Mouse (Mus musculus) retina, postnatal 7 days (tissue): ENCODE data around the gene Fzd10.

ENCODE experiments used
- DNase-seq: peaks from one replicate; pipeline ENCODE4 v3.0.0-alpha.2; 2012; ENCODE audit warnings: low read depth, low spot score

Fzd10 gene

GRCm38 (mm10) chr5:128600072-128601021 lies at the start of gene Fzd10:
Gene Fzd10 (plus strand): TSS chr5:128600844.
- DNase-seq = no peak

- no peak for DNase-seq
These were observed 49.2 kb upstream of the Fzd10 start for GRCm38 (mm10) chr5:128551448-128551847.

- DNase-seq = no peak
These were observed 48.3 kb upstream of the Fzd10 start for GRCm38 (mm10) chr5:128552136-128552890.

GRCm38 (mm10) chr5:128558126-128558525 lies 42.5 kb upstream of the Fzd10 start:
- DNase-seq = no peak

- DNase-seq = no peak
These were observed 33.3 kb upstream of the Fzd10 start for GRCm38 (mm10) chr5:128567313-128567712.

GRCm38 (mm10) chr5:128568970-128569369 lies 31.7 kb upstream of the Fzd10 start:
- no peak for DNase-seq

GRCm38 (mm10) chr5:128570091-128570490 lies 30.6 kb upstream of the Fzd10 start:
- DNase-seq = no peak

- no peak for DNase-seq
These were observed 29.8 kb upstream of the Fzd10 start for GRCm38 (mm10) chr5:128570848-128571247.

- DNase-seq = no peak
These were observed 28.9 kb upstream of the Fzd10 start for GRCm38 (mm10) chr5:128571706-128572105.

GRCm38 (mm10) chr5:128575997-128576579 lies 24.6 kb upstream of the Fzd10 start:
- no peak for DNase-seq

- no peak for DNase-seq
These were observed 21.5 kb upstream of the Fzd10 start for GRCm38 (mm10) chr5:128579047-128579650.

- no peak for DNase-seq
These were observed 19.7 kb upstream of the Fzd10 start for GRCm38 (mm10) chr5:128580931-128581330.

- DNase-seq = no peak
These were observed 19.1 kb upstream of the Fzd10 start for GRCm38 (mm10) chr5:128581516-128581921.

GRCm38 (mm10) chr5:128589231-128589630 lies 11.4 kb upstream of the Fzd10 start:
- no peak for DNase-seq

- no peak for DNase-seq
These were observed 7.2 kb upstream of the Fzd10 start for GRCm38 (mm10) chr5:128593446-128593845.

GRCm38 (mm10) chr5:128596813-128597212 lies 3.8 kb upstream of the Fzd10 start:
- DNase-seq = no peak

GRCm38 (mm10) chr5:128597381-128597780 lies 3.3 kb upstream of the Fzd10 start:
- DNase-seq = no peak

- DNase-seq = no peak
These were observed 2.4 kb upstream of the Fzd10 start for GRCm38 (mm10) chr5:128598191-128598720.

GRCm38 (mm10) chr5:128598760-128599364 lies 1.8 kb upstream of the Fzd10 start:
- DNase-seq = no peak

- no peak for DNase-seq
These were observed 1.1 kb upstream of the Fzd10 start for GRCm38 (mm10) chr5:128599365-128600071.
